Mouse (Mus musculus) embryonic facial prominence, embryonic 12.5 days (tissue): ENCODE measurements around the gene Kcnh1. TPM values are rescaled to one million over a fixed set of nuclear protein-coding genes. Genes with fewer than 3 reads are reported as not detected.

Experiments used
- ATAC-seq: fragments of 200-750 bp; cut with Nextera tagmentation; 2 replicates; pipeline ENCODE4 v1.8.0; 2017; ENCODE audit not compliant: insufficient number of reproducible peaks, insufficient read depth, low FRiP score, low TSS enrichment
- H3K27ac ChIP-seq: fragments of 300-500 bp; sonication (generic); 2 replicates; pipeline ENCODE4 v1.5.1; 2016; ENCODE audit warnings: mild to moderate bottlenecking
- H3K27me3 ChIP-seq: fragments of 300-500 bp; sonication (generic); 2 replicates; pipeline ENCODE4 v1.6.1; 2016; ENCODE audit warnings: mild to moderate bottlenecking, moderate library complexity
- H3K36me3 ChIP-seq: fragments of 300-500 bp; sonication (generic); 2 replicates; pipeline ENCODE4 v1.6.1; 2016; ENCODE audit warnings: mild to moderate bottlenecking
- H3K4me1 ChIP-seq: fragments of 300-500 bp; sonication (generic); 2 replicates; pipeline ENCODE4 v1.6.1; 2016
- H3K4me2 ChIP-seq: fragments of 300-500 bp; sonication (generic); replicated peaks from 2 replicates; pipeline ENCODE4 v1.6.1; 2016; ENCODE audit warnings: mild to moderate bottlenecking, moderate library complexity
- H3K4me3 ChIP-seq: fragments of 300-500 bp; sonication (generic); 2 replicates; pipeline ENCODE4 v1.5.1; 2016; ENCODE audit warnings: mild to moderate bottlenecking
- H3K9ac ChIP-seq: fragments of 300-500 bp; sonication (generic); 2 replicates; pipeline ENCODE4 v1.6.1; 2016; ENCODE audit warnings: mild to moderate bottlenecking, moderate library complexity
- H3K9me3 ChIP-seq: fragments of 300-500 bp; sonication (generic); 2 replicates; pipeline ENCODE4 v1.6.1; 2016; ENCODE audit warnings: mild to moderate bottlenecking, moderate library complexity
- WGBS: fragments of 180-500 bp; shearing (Covaris S2); methylation state at CpG from one replicate; pipeline ENCODE4 v1.1.7; 2016; 5-methylcytosine and 5-hydroxymethylcytosine counted together
- polyA plus RNA-seq: library from polyadenylated mRNA; unstranded; fragments of >200 nt; fragmentation: Nextera tagmentation; extraction: Ambion mirVana; gene quantifications from 2 replicates; pipeline ENCODE4 v1.2.1, GENCODE M21; 2016

Gene Kcnh1
- polyA plus RNA-seq, 1 experiment from 2014 or later: 0.90 TPM

DNA sequence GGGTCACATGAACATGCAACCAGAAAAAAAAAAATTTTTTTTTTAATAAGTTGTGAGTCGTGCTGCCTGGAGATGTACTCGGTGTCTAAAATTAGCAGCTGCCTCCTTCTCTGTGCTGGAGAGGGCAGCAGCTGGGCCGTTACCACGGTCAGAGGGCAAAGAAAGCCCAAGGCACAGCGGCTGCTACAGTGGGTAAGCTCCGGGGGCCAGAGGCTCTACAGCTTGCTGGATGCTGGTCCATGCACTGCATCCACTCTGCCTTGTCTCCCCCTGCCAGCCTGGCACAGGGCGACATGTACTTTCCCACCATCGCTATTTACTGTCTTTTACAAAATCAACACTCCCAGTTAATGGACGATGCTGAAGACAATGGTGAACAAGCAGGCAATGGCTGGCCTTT is 353.5 kb downstream of the Kcnh1 start:
- Histone ChIP-seq H3K27me3 (no peaks in the 10 kb centered on the region), H3K36me3 (no peaks in the 10 kb centered on the region), H3K9ac (no peak overlapping the region), H3K27ac (no peak overlapping the region), H3K4me2 (no peak overlapping the region), H3K4me3 (no peak overlapping the region), H3K9me3 (no peaks in the 10 kb centered on the region), H3K4me1 (no peaks in the 10 kb centered on the region)
- 71% methylated on average over 9 of the region's 9 CpGs for WGBS
- ATAC-seq: no peak

DNA sequence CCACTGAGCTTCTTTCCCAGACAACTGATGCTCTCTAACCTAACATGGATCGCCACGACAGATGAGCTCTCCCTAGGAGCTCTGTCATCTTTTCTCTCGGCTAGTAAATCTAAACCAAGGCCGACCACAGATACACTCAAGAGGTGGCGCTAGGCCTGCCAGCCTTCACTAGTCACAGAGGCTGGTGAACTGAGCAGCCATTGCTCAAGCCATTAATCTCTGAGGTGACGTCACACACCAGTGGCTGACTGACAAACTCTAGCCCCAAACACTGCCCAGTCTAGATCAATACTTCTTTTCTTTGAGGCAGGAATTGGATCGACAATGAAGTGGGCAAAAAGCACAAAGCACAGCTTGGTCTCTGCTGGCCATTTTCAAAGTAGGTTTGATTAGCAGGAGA is 354.3 kb downstream of the Kcnh1 start:
- 67% methylated on average over 7 of the region's 7 CpGs for WGBS
- no peaks in the 10 kb centered on the region for H3K27me3 ChIP-seq

DNA sequence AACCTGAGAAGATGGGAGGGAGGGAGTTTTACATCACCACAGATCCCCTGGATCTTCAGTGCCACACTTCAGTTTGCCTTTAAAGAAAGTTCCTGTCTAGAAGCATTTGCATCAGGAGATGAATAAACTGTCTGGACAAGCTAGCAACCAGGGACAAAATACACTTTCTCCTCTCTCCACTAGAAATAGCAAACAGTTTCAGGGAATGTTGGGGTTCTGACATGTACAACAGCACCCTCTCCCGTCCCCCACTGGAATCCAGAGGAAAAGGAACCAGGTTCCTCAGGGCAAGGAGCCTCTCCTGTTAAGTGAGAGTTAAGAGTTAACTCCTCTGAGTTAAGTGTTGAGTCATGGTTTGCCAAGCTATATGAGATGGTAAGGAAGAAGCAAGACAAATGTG is 356.3 kb downstream of the Kcnh1 start:
- no peaks in the 10 kb centered on the region for H3K4me1 ChIP-seq
- H3K27ac ChIP-seq: no peak overlapping the region
- no peaks in the 10 kb centered on the region for H3K9me3 ChIP-seq
- 27% methylated on average over 1 of the region's 1 CpGs for WGBS
- no peak overlapping the region for H3K9ac ChIP-seq
- H3K27me3 ChIP-seq: no peaks in the 10 kb centered on the region
- H3K4me3 ChIP-seq: no peak overlapping the region
- no peaks in the 10 kb centered on the region for H3K36me3 ChIP-seq
- no peak for ATAC-seq
- no peak overlapping the region for H3K4me2 ChIP-seq

More for the DNA sequence above, 354.3 kb downstream of the Kcnh1 start:
- H3K9me3 ChIP-seq: no peaks in the 10 kb centered on the region
- ATAC-seq: no peak
- H3K9ac ChIP-seq: no peak overlapping the region
- H3K4me3 ChIP-seq: no peak overlapping the region
- no peak overlapping the region for H3K27ac ChIP-seq
- no peaks in the 10 kb centered on the region for H3K4me1 ChIP-seq
- H3K36me3 ChIP-seq: no peaks in the 10 kb centered on the region
- no peak overlapping the region for H3K4me2 ChIP-seq

DNA sequence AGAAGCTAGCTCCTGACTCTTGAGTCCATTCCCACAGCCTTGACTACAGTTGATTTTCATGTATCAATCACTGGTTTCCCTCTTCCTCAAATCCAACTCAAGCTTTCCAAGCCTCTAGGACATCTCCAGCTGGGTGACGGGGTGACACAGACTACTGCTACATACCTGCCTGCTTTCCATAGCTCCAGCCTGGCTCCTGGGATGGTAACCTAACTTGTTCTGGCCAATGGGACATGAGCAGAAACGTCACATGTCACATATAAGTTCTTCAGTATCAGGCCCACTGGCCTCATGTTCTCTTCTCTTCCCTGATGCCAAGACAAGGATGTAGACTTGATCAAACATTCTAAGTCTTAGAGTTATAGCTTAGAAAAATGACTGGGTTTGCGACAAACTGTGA is 360.0 kb downstream of the Kcnh1 start:
- H3K4me1 ChIP-seq: no peaks in the 10 kb centered on the region
- no peak overlapping the region for H3K27ac ChIP-seq
- no peak overlapping the region for H3K4me2 ChIP-seq
- H3K4me3 ChIP-seq: no peak overlapping the region
- H3K36me3 ChIP-seq: no peaks in the 10 kb centered on the region
- no peak for ATAC-seq
- WGBS: 87% methylated on average over 3 of the region's 3 CpGs
- no peaks in the 10 kb centered on the region for H3K9me3 ChIP-seq
- H3K27me3 ChIP-seq: no peaks in the 10 kb centered on the region
- no peak overlapping the region for H3K9ac ChIP-seq

DNA sequence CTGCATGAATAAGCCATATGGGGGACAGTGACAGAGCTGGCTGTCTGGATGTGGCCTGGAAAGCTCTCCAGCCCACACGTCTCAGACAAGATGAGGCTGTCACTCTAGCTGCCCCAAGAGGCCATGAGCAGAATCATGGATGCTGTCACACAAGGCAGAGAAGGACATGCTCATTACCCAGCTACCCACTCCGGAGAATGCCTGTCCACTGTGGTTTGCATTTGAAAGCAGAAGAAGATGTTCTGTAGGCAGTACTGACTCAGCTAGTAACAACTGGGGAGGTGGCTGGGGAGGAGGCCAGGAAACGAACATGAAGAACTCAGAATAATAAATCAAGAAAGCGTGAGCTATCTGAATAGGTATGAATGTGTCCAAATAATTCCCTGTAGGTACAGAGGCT is 364.9 kb downstream of the Kcnh1 start:
- no peaks in the 10 kb centered on the region for H3K4me1 ChIP-seq
- no peak overlapping the region for H3K9ac ChIP-seq
- no peaks in the 10 kb centered on the region for H3K9me3 ChIP-seq
- no peak overlapping the region for H3K27ac ChIP-seq
- H3K4me3 ChIP-seq: no peak overlapping the region
- H3K4me2 ChIP-seq: no peak overlapping the region
- H3K36me3 ChIP-seq: no peaks in the 10 kb centered on the region
- WGBS: 74% methylated on average over 4 of the region's 4 CpGs
- no peak for ATAC-seq
- no peaks in the 10 kb centered on the region for H3K27me3 ChIP-seq

DNA sequence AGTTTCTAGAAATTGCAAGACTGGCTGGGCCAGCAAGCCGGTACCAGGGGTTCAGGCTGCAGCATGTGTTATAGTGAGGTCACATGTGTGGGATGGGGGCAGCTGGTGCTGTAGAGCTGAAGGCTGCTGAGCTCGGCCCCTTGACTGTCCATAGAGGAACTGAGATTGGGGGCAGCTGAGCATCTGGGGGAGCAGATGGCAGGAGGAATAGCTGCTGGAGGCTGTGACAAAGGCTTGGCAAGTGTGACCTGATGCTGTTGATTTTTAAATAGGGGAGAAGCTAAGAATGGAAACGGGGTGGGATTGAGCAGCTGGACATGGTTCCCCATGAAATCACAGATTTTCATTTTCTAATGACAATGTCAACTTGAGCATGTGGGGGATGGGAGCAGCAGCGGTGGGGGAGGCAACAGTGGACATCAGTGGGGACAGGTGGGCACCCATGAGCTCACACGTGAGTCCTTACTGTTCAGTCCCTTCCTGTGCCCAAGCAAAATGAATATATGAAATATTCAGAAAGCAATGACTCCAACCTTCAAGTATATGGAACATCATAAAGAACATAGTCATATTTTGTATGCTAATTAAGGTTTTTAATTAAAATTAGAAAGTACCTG is 367.5 kb downstream of the Kcnh1 start:
- H3K9ac ChIP-seq: no peak overlapping the region
- no peak overlapping the region for H3K4me2 ChIP-seq
- no peaks in the 10 kb centered on the region for H3K4me1 ChIP-seq
- H3K27ac ChIP-seq: no peak overlapping the region
- ATAC-seq: no peak
- H3K36me3 ChIP-seq: no peaks in the 10 kb centered on the region
- no peaks in the 10 kb centered on the region for H3K9me3 ChIP-seq
- 81% methylated on average over 5 of the region's 5 CpGs for WGBS
- H3K4me3 ChIP-seq: no peak overlapping the region
- no peaks in the 10 kb centered on the region for H3K27me3 ChIP-seq

DNA sequence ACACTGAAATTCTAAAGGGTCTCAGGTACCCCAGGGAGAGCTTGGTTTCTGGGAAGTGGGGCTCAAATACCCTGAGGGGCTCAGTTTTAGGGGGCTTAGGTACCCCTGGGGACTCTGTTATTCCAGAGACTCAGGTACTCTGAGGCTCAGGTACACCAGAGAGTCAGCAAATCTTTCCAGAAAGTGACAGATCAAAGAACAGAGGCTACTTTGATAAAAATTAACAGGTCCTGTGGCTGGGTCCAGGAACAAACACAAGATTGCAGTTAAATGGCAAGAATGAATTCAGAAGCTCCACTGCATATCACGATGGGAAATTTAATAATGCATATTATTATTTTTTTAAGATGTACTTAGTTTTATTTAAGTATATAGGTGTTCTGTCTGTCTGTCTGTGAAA is 368.8 kb downstream of the Kcnh1 start:
- no peak overlapping the region for H3K27ac ChIP-seq
- H3K36me3 ChIP-seq: no peaks in the 10 kb centered on the region
- ATAC-seq: no peak
- no peak overlapping the region for H3K4me2 ChIP-seq
- H3K9me3 ChIP-seq: no peaks in the 10 kb centered on the region
- WGBS: 91% methylated on average over 1 of the region's 1 CpGs
- H3K27me3 ChIP-seq: no peaks in the 10 kb centered on the region
- no peak overlapping the region for H3K9ac ChIP-seq
- H3K4me1 ChIP-seq: no peaks in the 10 kb centered on the region
- no peak overlapping the region for H3K4me3 ChIP-seq

Other genes starting within 250 kb of the Kcnh1 start
- gene Rd3, start 213.4 kb upstream of the Kcnh1 start, polyA plus RNA-seq: 5.2 and 6.0 TPM in 2 replicates
- 13.1 and 14.4 TPM in 2 replicates for gene Traf5, start 98.2 kb upstream of the Kcnh1 start, polyA plus RNA-seq
- 26.4 and 26.8 TPM in 2 replicates for gene Rcor3, start 52.7 kb upstream of the Kcnh1 start, polyA plus RNA-seq